Mouse (Mus musculus): ENCODE measurements around the gene Cfi. TPM values are rescaled to one million over a fixed set of nuclear protein-coding genes. Genes with fewer than 3 reads are reported as not detected.

Gene Cfi
- 100 to 1,000 TPM in 1 of 2 experiments, 10 to 100 TPM in 1; 47.0 to 127 TPM for total RNA-seq (2021)
- long read RNA-seq, experiment 1, transcript Cfi-201 (14 exons, 2,079 nt) = major isoform, 163 of 240 reads
- long read RNA-seq, experiment 1, partial matches to known transcripts = 12 of 240 reads
- long read RNA-seq, experiment 1, other reads (novel, unspliced or antisense) = 65 of 240 reads
- long read RNA-seq, experiment 2, partial matches to known transcripts = 0 of 5 reads
- long read RNA-seq, experiment 2, other reads (novel, unspliced or antisense) = 3 of 5 reads

DNA sequence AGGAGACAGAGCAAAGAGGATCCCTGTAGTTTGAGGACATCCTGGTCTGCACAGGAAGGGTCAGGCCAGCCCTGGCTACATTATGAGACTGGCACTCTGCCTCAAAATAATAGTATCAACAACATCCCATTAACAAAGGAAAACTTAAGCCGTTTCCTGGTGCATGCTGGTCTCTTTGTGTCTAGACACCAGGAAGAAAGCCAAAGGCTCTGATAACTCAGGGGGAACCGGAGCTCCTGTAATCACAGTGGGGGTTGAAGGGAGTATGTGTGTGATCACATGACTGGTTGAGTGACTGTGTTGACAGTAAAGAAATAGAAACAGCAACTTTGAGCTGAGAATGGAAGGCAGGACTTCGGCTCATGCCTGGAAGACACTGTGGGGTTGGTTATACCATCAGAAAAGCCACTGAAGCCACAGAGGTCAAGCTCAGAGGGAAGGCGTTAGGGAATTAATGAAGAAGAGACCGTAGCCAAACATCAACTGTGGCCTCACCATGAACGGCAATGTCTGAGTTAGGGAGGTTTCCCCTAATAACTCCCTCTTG is at the start of gene Cfi:
Gene Cfi, plus strand, starts transcription at position 497 of the 547 bp plus-strand sequence.
- no peak for DNase-seq

DNA sequence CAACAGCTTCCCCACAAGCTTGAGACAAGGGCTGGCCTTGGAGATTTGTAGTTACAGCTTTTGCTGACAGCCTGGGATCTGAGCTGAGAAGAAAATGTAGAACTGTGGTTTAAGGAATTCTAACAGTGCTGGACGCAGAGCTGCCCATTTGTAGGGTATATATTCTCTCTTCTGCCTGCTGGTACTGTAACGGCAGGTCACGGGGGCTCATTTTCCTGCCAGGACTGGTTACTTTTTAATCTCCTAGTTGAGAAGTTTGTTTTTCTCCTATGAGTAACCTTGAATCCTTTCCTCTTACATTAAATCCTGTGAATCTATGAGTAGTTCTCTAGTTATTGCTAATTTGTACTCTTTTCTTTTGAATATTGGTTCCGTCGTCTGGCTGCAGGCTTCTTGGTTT is 41.9 kb upstream of the Cfi start:
- DNase-seq = no peak

DNA sequence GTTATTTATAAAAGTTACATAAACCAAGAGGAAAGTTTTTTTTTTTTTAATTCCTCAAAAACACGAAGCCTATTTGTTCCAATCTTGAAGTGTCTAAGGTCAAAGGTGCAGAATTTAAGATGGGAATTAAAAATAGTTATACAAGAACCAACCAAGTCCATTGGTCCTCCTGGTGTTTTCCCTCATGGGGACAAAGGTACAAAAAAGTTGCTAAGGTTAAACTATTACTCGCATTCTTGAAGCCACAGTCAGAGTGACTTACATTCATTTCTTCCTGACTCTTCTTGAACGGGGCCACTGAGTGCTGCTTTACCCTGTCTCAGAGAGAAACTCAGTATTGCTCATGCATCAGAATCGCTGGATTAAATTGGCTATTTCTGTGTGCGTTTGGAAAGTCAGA is 38.3 kb upstream of the Cfi start:
- no peak for DNase-seq

DNA sequence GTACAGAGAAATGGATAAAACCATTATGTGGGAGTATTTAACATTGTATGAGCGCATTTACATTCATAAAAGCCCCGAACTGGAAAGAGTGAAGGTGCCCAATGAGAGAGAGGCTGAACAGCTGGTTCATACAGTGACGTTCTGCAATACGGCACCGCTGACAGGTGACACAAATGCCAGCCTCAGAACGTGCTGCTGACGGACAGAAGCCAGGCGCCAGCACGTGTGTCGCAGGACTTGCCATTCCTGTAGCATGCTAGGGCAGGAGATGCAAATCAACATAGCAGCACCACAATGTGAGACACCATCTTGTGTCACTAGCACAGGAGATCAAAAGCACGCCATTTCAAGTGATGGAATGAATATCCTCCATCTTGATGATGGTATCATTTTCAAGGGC is 37.1 kb upstream of the Cfi start:
- no peak for DNase-seq

GRCm38 (mm10) chr3:129799011-129799410 is 36.7 kb upstream of the Cfi start:
- DNase-seq = no peak

GRCm38 (mm10) chr3:129803765-129804164 is 31.9 kb upstream of the Cfi start, which contains the start of gene Lrit3:
Gene Lrit3, minus strand, starts transcription at chr3:129804030.
- no peak for DNase-seq

DNA sequence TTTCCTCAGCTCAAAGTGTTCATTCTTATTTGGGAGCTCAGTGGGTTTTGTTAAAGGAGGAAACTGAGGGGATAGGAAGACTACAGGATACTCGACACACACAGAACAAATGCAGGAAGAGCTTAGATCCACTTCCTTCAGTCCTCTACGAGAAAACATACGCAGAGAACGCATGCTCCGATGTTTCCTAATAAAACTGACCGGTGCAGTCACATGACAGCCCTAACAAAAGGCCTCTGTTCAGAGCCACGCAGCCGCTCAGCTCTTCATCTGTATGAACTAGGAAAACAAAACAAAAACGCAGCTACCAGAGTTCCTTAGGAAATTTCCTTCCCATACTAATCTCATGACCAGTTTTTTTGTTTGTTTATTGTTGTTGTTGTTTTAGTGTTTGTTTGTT is 14.8 kb upstream of the Cfi start:
- no peak for DNase-seq

- peak; percentile 61 for DNase-seq
Observed at GRCm38 (mm10) chr3:129821736-129822135, 13.9 kb upstream of the Cfi start.

DNA sequence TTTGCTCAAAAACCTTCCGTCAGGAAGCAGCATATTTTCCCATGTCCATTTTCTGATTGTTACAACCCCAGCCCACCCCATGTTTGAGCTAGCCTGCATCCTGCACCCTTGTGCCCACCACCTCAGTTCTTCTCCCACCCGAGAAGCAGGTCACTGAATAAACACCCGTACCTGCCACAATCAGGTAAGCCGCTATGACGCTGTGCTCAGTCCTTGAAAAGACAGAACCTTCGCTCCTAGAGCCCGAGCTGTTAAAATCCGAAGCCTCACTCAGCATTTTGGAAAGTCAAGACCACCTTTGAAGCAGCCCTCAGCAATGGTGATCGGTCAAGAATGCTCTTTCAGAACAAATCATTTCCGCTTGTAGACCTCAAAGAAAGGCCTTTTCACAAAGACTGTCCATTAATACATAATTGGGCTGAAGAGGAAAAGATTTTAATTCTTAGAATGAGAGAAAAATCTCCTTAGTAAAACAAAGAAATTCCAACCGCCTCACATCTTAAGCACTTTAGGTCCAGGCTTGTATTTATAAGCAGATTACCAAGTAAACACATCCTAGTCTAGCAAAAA is 13.4 kb upstream of the Cfi start, which contains the start of gene Rrh:
Gene Rrh, minus strand, starts transcription at position 382 of the 570 bp plus-strand sequence.
- no peak for DNase-seq

DNA sequence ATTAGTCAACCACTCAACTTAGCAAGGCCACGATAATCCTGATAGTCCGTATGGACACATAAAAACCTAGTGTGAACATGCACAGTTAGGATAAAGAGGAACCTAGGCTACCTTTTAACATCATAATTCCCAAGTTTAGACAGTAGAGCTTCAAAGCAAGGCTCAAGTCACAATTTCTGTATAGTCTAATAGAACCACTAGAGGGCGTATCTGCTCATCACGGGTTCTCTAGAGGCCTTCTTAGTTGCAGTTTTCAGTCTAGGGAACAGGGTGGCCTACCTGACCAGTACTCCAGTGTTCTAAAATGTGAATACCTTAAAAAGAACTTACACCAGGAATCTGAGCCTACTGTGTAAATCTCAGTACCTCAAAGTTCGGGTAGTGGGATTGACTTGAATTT is 12.4 kb upstream of the Cfi start:
- no peak for DNase-seq

GRCm38 (mm10) chr3:129824146-129824545 is 11.5 kb upstream of the Cfi start:
- peak; percentile 62 for DNase-seq

DNA sequence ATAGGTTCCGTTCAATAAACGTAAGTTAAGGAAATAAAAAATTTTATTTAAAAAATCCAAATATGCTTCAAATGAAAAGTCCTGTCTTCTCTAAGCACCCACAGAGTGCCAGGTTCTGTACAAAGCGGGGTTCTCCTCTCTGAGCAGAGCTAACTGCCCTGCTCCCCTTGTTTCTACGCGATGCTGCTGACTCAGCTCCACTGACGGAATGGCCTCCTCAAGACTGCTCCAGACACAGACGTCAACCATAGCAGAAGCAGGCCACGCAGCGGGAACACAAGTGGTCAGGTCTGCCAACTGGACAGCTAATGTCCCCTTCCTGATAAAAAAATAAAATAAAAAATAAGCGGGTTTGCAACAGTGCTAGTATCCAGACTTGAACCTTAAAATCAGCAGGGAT is 10.8 kb upstream of the Cfi start:
- no peak for DNase-seq

- DNase-seq = no peak
Observed at GRCm38 (mm10) chr3:129826691-129827090, 9.0 kb upstream of the Cfi start.

DNA sequence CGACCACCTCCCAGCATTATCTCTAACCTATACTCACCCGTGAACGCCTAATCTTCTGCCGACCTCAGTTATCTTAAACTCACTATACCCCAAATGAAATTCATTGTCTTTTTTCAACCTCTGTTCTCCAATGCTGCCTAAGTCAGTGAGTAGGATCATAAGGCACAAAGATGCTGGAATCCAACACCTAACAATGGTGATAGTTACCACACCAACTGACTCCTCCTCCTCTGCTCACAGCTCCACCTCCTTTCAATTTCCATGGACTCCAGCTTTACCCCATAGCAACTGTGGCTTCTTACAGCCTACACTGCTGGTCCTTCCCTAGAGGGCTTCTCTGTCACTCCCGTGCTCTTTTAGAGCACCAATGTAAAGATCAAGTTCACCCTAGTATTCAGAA is 8.0 kb upstream of the Cfi start:
- no peak for DNase-seq

DNA sequence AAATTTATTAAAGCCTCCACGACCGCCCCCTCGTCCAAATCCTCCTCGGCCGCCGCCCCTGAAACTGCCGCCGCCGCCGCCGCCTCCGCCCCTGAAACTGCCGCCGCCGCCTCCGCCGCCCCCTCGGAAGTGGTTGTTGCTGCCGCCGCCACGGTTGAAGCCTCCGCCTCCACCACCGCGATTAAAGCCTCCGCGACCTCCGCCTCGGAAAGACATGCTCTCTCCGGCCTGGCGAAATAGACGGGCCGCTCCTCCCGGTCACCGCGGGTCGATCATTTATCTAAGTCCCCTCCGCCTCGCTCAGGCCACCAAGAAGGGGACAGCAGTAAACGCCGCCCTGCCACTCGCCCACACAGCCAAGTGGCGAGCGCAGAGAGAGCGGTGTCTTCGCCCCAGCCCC is 5.1 kb upstream of the Cfi start:
- DNase-seq = peak; percentile 50

DNA sequence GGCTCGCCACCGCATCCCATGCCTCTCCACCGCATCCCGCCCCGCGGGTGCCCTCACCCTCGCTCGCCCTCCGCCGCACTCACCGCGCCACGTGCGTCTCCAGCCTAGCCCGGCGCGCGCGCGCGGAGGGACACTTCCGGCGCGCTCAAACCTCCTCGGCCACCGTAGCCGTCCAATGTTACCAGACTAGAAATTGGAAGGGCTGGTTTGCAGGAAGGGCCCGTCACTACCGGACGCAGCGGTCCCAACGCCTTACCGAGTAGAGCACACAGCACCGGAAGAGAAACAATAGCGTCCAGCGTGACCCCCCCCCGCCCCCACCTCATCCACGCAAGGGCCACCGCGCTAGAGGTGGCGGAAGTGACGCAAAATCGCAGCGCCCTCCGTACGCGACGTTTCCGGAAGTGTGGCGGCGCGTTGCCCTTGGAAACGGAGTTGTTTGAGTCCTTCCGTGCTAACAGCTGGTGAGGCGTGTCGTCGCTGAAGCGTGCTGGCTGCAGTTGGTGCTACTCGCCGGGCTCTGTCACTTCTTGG is 4.6 kb upstream of the Cfi start, which contains the start of gene Gar1:
Gene Gar1, minus strand, starts transcription at position 362 of the 534 bp plus-strand sequence.
- peak; percentile 96 for DNase-seq

DNA sequence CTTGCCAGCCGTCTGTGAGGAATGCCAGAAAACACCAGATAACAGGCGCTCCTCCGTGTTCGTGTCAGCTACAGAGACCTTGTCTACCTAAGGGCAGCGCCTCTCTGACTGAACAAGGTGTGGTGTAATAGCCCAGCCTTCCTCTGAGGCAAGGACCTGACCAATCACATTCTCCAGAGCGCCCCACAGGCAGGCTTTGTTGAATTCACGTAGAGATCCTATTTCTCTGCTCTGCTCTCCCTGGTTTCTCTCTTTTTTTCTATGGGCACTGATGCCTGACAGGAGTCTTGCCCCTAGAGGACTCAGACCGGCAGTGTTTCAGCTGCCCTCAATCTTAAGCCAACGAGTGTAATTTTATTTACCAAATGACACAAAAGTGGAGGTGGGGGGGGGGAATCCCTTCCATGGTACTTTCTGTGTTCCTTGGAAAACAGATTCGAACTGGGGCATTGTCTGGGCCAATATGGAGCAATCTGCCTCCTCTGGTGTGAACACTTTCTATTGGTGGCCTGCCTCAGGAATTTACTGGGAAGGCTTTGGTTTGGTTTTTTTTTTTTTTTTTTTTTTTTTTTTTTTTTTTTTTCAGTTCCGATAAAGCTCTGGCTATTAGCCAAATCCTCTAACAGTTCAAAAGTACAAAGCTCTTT is 490 bp downstream of the Cfi start:
- no peak for DNase-seq

DNA sequence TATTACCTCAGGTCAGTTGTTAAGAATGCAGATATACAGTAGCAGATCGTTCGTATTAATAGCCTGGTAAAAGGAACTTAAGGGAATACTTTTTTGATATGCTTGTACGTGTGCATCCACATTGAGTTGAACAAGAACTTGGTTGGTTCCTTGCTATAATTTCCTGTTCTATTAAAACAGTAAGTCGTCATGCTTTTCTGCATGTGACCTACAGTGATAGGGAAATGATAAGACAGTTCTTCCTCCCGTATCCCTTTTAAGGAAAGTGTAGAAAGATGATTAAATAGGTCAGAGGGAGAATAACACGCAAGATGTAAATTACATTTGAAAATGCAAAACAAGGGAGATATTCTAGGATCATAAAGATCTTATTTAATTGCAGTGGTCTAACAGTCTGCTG is 1.3 kb downstream of the Cfi start:
- DNase-seq = no peak

DNA sequence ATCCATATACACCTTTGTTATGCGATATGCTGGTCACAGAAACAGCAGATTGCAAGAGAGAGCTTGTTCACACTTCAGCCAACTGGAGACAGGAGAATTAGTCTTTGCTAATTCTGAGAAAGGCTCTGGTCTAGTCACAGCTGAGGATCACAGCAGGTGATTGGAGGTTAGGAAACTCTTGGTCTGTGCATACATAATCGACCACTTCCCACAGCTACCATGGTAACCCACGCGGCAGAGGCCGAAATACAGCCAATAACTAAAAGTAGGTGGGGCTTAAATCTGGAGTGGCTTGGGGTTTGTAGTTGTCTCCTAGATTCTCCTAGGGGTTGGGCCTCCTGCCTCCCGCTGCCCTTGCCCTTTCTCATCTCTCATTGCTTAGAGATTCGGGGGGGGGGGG is 2.3 kb downstream of the Cfi start:
- DNase-seq = no peak

DNA sequence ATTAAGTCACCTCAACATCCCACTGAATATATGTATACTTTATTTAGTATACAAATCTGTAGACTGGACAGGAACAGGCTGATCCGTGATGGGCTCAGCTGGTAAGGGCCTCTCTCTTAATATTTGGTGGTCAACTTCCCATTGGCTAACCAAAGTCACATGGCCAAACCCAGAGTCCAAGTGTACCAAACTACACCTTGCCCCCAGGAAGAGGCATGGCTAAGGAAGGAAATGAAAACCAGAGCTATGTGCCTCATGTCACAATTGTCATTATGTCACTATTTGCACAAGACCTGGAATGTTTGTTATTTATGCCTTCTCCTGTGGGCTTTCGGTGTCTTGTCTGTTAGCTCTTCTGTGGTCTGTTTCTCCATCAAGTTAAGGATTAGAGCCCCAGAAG is 10.2 kb downstream of the Cfi start:
- no peak for DNase-seq

DNA sequence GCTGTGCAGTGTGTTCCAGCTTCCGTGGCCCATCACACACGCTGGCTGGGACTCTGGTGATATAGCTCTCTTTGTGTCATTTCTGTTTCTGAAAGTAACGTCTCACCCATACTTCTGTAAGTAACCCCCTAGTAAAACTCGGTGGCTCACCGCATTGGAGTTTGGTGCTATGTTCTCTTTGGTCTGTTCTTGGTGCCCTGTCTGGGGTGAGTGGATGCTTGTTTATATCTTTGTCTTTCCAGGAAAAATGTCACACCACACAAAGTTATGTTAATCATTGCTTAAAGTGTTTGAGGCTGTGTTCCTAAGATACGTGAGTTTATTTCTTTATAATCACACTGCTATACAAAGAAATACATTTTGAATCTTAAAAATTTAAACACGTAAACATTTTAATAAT is 11.2 kb downstream of the Cfi start:
- DNase-seq = no peak

GRCm38 (mm10) chr3:129862592-129862991 is 26.9 kb downstream of the Cfi start:
- DNase-seq = no peak

DNA sequence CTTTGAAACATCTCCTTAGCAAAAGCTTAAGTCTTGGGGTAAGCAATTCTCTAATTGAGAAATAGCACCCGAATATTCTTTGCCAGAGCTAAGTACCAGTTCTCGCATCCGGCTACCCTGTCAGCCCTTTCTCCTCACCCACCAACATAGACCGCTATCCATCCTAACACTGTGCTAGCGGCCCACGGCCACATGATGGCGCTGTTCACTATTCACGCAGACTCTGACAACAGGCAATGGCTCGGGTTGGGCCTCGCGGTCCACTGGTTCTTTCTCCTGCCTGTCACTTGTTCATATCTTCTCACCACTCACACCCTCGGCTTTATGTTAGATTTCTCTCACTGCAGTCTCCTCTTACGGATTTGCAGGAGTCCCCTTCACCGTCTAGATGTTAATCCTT is 28.0 kb downstream of the Cfi start:
- peak; percentile 79 for DNase-seq
